Mouse (Mus musculus): ENCODE data around the gene Ncapd2. TPM values are rescaled to one million over a fixed set of nuclear protein-coding genes. Genes with fewer than 3 reads are reported as not detected.

Ncapd2 gene
- polyA plus RNA-seq, 1 experiment from 2014 or later = 37.7 TPM

- Histone ChIP-seq H3K9ac (ENCODE audit: low read depth, low read length) (no peak overlapping the region), H3K9me3 (ENCODE audit: control insufficient read depth, low read length) (no peaks in the 10 kb centered on the region), H3K36me3 (ENCODE audit: control insufficient read depth, insufficient read depth, low read length) (peaks cover 9% of the 10 kb centered on the region; the same call in 1 of the 2 replicates), H3K4me2 (ENCODE audit: low read length) (no peak overlapping the region), H3K4me3 (ENCODE audit: low read length) (no peak overlapping the region), H3K4me1 (ENCODE audit: control insufficient read depth, insufficient read depth, low read depth, low read length) (peaks cover 8% of the 10 kb centered on the region), H3K27ac (ENCODE audit: low read depth, low read length) (no peak overlapping the region), H3K27me3 (replicated peaks; ENCODE audit: control insufficient read depth, insufficient read depth, low read length) (no peaks in the 10 kb centered on the region)
- 32% methylated on average over 3 of the region's 3 CpGs for WGBS
- no peak for ATAC-seq
These were observed 4.8 kb upstream of the Ncapd2 start for GRCm38 (mm10) chr6:125196301-125196700.

- no peak overlapping the region for H3K4me3 ChIP-seq (ENCODE audit: low read length)
- no peak overlapping the region for H3K4me2 ChIP-seq (ENCODE audit: low read length)
- H3K36me3 ChIP-seq (ENCODE audit: control insufficient read depth, insufficient read depth, low read length) = peaks cover 9% of the 10 kb centered on the region; the same call in 1 of the 2 replicates
- no peaks in the 10 kb centered on the region for H3K9me3 ChIP-seq (ENCODE audit: control insufficient read depth, low read length)
- ATAC-seq = no peak
- no peak overlapping the region for H3K9ac ChIP-seq (ENCODE audit: low read depth, low read length)
- WGBS = 35% methylated on average over 1 of the region's 1 CpGs
- peaks cover 8% of the 10 kb centered on the region for H3K4me1 ChIP-seq (ENCODE audit: control insufficient read depth, insufficient read depth, low read depth, low read length)
- H3K27ac ChIP-seq (ENCODE audit: low read depth, low read length) = no peak overlapping the region
- H3K27me3 ChIP-seq (replicated peaks; ENCODE audit: control insufficient read depth, insufficient read depth, low read length) = no peaks in the 10 kb centered on the region
These were observed 4.1 kb upstream of the Ncapd2 start for GRCm38 (mm10) chr6:125195541-125196075.

- WGBS = 80% methylated on average over 7 of the region's 7 CpGs
- Histone ChIP-seq H3K9me3 (ENCODE audit: control insufficient read depth, low read length) (no peaks in the 10 kb centered on the region), H3K4me1 (ENCODE audit: control insufficient read depth, insufficient read depth, low read depth, low read length) (peaks cover 8% of the 10 kb centered on the region), H3K27me3 (replicated peaks; ENCODE audit: control insufficient read depth, insufficient read depth, low read length) (no peaks in the 10 kb centered on the region), H3K4me3 (ENCODE audit: low read length) (no peak overlapping the region), H3K4me2 (ENCODE audit: low read length) (no peak overlapping the region; the same call in 1 of the 2 replicates), H3K27ac (ENCODE audit: low read depth, low read length) (no peak overlapping the region), H3K9ac (ENCODE audit: low read depth, low read length) (no peak overlapping the region), H3K36me3 (ENCODE audit: control insufficient read depth, insufficient read depth, low read length) (peaks cover 9% of the 10 kb centered on the region; the same call in 1 of the 2 replicates)
- no peak for ATAC-seq
These were observed 1.9 kb upstream of the Ncapd2 start for GRCm38 (mm10) chr6:125193390-125193789.

GRCm38 (mm10) chr6:125192841-125193240 is 1.3 kb upstream of the Ncapd2 start:
- Histone ChIP-seq H3K9ac (ENCODE audit: low read depth, low read length) (peak overlapping the region; percentile 67), H3K27me3 (replicated peaks; ENCODE audit: control insufficient read depth, insufficient read depth, low read length) (no peaks in the 10 kb centered on the region), H3K9me3 (ENCODE audit: control insufficient read depth, low read length) (no peaks in the 10 kb centered on the region), H3K36me3 (ENCODE audit: control insufficient read depth, insufficient read depth, low read length) (peaks cover 9% of the 10 kb centered on the region; the same call in 1 of the 2 replicates), H3K4me3 (ENCODE audit: low read length) (peak overlapping the region; percentile 73), H3K4me2 (ENCODE audit: low read length) (peak overlapping the region; percentile 88), H3K4me1 (ENCODE audit: control insufficient read depth, insufficient read depth, low read depth, low read length) (peaks cover 8% of the 10 kb centered on the region), H3K27ac (ENCODE audit: low read depth, low read length) (no peak overlapping the region; the same call in 1 of the 2 replicates)
- WGBS = 43% methylated on average over 5 of the region's 5 CpGs
- ATAC-seq = no peak

- H3K36me3 ChIP-seq (ENCODE audit: control insufficient read depth, insufficient read depth, low read length) = peaks cover 14% of the 10 kb centered on the region
- peak overlapping the region; percentile 88 for H3K4me2 ChIP-seq (ENCODE audit: low read length)
- no peaks in the 10 kb centered on the region for H3K9me3 ChIP-seq (ENCODE audit: control insufficient read depth, low read length)
- peak overlapping the region; percentile 73 for H3K4me3 ChIP-seq (ENCODE audit: low read length)
- no peaks in the 10 kb centered on the region for H3K27me3 ChIP-seq (replicated peaks; ENCODE audit: control insufficient read depth, insufficient read depth, low read length)
- peaks cover 8% of the 10 kb centered on the region for H3K4me1 ChIP-seq (ENCODE audit: control insufficient read depth, insufficient read depth, low read depth, low read length)
- ATAC-seq = peak; percentile 94
- H3K9ac ChIP-seq (ENCODE audit: low read depth, low read length) = peak overlapping the region; percentile 67
- H3K27ac ChIP-seq (ENCODE audit: low read depth, low read length) = peak overlapping the region; percentile 99
- WGBS = under 1% methylated on average over 34 of the region's 34 CpGs
These were observed 664 bp upstream of the Ncapd2 start for GRCm38 (mm10) chr6:125192016-125192714.

GRCm38 (mm10) chr6:125190816-125191215 is 685 bp downstream of the Ncapd2 start:
- Histone ChIP-seq H3K9ac (ENCODE audit: low read depth, low read length) (peak overlapping the region; percentile 74), H3K36me3 (ENCODE audit: control insufficient read depth, insufficient read depth, low read length) (peaks cover 20% of the 10 kb centered on the region), H3K9me3 (ENCODE audit: control insufficient read depth, low read length) (no peaks in the 10 kb centered on the region), H3K4me2 (ENCODE audit: low read length) (peak overlapping the region; percentile 68), H3K4me3 (ENCODE audit: low read length) (peak overlapping the region; percentile 73), H3K27ac (ENCODE audit: low read depth, low read length) (peak overlapping the region; percentile 99), H3K4me1 (ENCODE audit: control insufficient read depth, insufficient read depth, low read depth, low read length) (peaks cover 8% of the 10 kb centered on the region), H3K27me3 (replicated peaks; ENCODE audit: control insufficient read depth, insufficient read depth, low read length) (no peaks in the 10 kb centered on the region)
- no peak for ATAC-seq

- WGBS = 93% methylated on average over 10 of the region's 10 CpGs
- Histone ChIP-seq H3K27ac (ENCODE audit: low read depth, low read length) (no peak overlapping the region), H3K4me1 (ENCODE audit: control insufficient read depth, insufficient read depth, low read depth, low read length) (no peaks in the 10 kb centered on the region; the same call in 1 of the 2 replicates), H3K4me3 (ENCODE audit: low read length) (no peak overlapping the region), H3K9ac (ENCODE audit: low read depth, low read length) (no peak overlapping the region), H3K4me2 (ENCODE audit: low read length) (no peak overlapping the region), H3K27me3 (replicated peaks; ENCODE audit: control insufficient read depth, insufficient read depth, low read length) (no peaks in the 10 kb centered on the region), H3K9me3 (ENCODE audit: control insufficient read depth, low read length) (no peaks in the 10 kb centered on the region), H3K36me3 (ENCODE audit: control insufficient read depth, insufficient read depth, low read length) (peaks cover 34% of the 10 kb centered on the region)
- ATAC-seq = no peak
These were observed 5.3 kb downstream of the Ncapd2 start for GRCm38 (mm10) chr6:125186203-125186602.

- no peak overlapping the region for H3K9ac ChIP-seq (ENCODE audit: low read depth, low read length)
- H3K4me1 ChIP-seq (ENCODE audit: control insufficient read depth, insufficient read depth, low read depth, low read length) = no peaks in the 10 kb centered on the region
- H3K27ac ChIP-seq (ENCODE audit: low read depth, low read length) = no peak overlapping the region
- H3K36me3 ChIP-seq (ENCODE audit: control insufficient read depth, insufficient read depth, low read length) = peaks cover 59% of the 10 kb centered on the region
- WGBS = 70% methylated on average over 5 of the region's 5 CpGs
- no peak overlapping the region for H3K4me2 ChIP-seq (ENCODE audit: low read length)
- no peaks in the 10 kb centered on the region for H3K9me3 ChIP-seq (ENCODE audit: control insufficient read depth, low read length)
- ATAC-seq = no peak
- no peak overlapping the region for H3K4me3 ChIP-seq (ENCODE audit: low read length)
- no peaks in the 10 kb centered on the region for H3K27me3 ChIP-seq (replicated peaks; ENCODE audit: control insufficient read depth, insufficient read depth, low read length)
These were observed 9.4 kb downstream of the Ncapd2 start for GRCm38 (mm10) chr6:125182133-125182532.

GRCm38 (mm10) chr6:125179601-125180000 is 11.9 kb downstream of the Ncapd2 start:
- no peak for ATAC-seq
- WGBS = 89% methylated on average over 7 of the region's 7 CpGs
- Histone ChIP-seq H3K4me1 (ENCODE audit: control insufficient read depth, insufficient read depth, low read depth, low read length) (no peaks in the 10 kb centered on the region), H3K4me3 (ENCODE audit: low read length) (no peak overlapping the region), H3K9me3 (ENCODE audit: control insufficient read depth, low read length) (no peaks in the 10 kb centered on the region), H3K9ac (ENCODE audit: low read depth, low read length) (no peak overlapping the region), H3K4me2 (ENCODE audit: low read length) (no peak overlapping the region), H3K27ac (ENCODE audit: low read depth, low read length) (no peak overlapping the region), H3K27me3 (replicated peaks; ENCODE audit: control insufficient read depth, insufficient read depth, low read length) (no peaks in the 10 kb centered on the region), H3K36me3 (ENCODE audit: control insufficient read depth, insufficient read depth, low read length) (peaks cover 52% of the 10 kb centered on the region)

Data from hindbrain, embryonic 16.5 days (tissue).